Mouse (Mus musculus) thymus, postnatal 0 days (tissue): ENCODE measurements around the gene Ccdc148. TPM values are rescaled to one million over a fixed set of nuclear protein-coding genes. Genes with fewer than 3 reads are reported as not detected.

Source experiments
- DNase-seq: peaks from one replicate; pipeline ENCODE4 v3.0.0-alpha.2; 2015; ENCODE audit warnings: low spot score
- polyA plus RNA-seq: library from polyadenylated mRNA; unstranded; fragments of >200 nt; fragmentation: Nextera tagmentation; extraction: Ambion mirVana; gene quantifications from 2 replicates; pipeline ENCODE4 v1.2.1, GENCODE M21; 2015

Gene Ccdc148
- polyA plus RNA-seq, 1 experiment from 2014 or later = 0.68 TPM

DNA sequence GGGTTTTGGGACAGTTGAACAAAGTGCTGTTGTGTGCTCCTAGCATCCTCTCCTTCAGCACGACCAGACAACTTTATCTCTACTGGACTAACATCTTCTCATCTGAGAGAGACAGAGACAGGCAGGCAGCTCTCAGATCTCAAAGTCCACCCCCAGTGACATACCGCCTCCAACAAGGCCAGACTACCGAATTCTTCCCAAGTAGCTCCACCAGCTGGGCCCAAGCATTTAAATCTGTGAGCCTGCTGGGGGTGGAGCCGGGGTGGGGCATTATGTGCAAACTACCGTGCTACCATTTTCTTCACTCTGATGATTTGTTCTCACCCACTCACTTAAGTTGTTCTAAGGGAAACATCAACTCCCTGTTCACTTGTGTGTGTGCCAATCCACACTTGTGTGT, 19.0 kb upstream of the Ccdc148 start:
- DNase-seq = no peak

DNA sequence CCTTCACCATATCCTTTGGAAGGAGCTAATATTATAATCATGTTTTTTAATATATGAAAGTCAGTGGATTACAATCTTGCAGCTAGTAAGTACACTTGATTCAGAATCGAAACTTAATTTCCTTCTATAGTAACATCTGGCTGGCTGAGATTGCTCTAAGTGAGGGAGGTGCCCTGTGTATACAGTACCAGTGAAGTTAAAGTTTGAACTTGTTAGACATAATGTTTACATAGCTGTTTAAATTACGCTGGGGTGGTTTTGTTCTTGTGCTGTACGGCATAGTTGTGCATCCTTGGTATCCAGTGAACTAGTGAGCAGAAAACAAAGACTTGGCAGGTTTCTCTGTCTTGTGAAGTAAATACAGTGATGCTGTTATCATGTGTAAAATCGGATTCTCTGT, 18.5 kb upstream of the Ccdc148 start:
- DNase-seq = no peak

DNA sequence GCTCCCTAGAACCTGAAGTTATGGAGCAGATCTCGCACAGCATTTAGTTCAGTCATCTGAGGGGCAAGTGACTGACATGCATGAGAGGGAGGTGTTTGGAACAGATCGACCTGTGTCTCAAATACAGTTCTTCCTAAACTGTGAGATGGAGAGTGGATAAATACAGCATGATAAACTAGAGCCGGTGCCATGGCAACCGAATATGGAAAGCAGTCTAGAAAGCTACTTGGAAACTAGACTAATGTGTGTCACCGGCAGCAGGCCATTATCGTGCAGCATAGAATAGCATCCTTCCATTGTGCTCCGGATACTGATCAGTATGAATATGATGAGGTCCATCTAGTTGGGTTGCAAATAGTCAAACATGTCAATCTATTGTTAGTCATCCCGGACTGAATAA, 17.7 kb upstream of the Ccdc148 start:
- DNase-seq = no peak

DNA sequence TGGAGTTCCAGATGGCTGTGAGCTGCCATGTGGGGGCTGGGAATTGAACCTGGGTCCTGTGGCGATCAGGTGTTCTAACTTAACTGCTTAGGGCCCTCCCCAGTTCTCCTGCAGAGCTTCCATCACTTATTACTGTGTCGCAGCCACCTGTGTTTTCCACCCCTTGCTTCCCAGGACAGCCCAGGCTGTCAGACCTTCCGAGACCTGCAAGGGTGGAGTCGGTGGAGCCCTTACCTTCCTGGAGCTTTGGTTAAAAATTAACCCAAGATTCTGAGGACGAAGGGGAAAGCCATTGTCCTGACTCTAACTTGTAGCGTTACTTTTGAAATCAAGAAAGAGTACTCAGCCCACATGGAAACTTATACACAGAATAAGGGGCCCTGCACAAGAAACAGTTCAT, 15.4 kb upstream of the Ccdc148 start:
- no peak for DNase-seq

DNA sequence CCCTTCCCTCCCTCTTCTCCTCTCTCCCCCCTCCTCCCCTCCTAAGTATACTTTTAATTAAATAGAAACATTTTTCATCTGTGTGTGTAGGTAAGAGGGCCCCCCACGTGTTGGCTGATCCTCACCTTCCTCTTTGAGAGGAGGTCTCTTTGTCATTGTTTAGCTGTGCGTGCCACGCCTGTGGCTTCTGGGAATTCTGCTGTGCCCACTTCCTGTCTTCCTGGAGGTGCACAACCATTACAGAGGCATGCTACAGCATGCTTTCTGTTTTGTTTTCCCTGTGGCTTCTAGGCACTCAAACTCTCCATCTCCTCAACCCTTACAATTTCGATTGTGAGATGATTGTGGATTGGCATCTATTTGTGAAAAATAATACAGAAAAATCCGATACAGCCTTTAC, 11.1 kb upstream of the Ccdc148 start:
- DNase-seq = no peak

DNA sequence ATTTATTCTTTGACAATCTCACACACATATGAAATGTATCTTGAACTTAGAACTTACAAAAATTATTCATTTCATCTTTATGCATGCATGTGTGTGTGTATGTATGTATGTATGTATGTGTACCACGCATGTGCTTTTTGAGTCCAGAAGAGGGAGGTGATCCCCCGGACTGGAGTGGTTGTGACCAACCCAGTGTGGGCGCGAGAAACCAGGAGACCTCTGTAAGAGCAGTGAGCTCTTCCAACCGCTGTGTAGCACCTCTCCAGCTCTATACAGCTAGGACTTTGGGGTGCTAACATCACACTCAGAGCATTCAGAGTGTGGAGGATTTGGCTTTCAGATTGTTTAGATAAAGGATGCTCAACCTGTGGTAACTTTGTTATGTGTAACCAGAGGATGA, 10.1 kb upstream of the Ccdc148 start:
- no peak for DNase-seq

DNA sequence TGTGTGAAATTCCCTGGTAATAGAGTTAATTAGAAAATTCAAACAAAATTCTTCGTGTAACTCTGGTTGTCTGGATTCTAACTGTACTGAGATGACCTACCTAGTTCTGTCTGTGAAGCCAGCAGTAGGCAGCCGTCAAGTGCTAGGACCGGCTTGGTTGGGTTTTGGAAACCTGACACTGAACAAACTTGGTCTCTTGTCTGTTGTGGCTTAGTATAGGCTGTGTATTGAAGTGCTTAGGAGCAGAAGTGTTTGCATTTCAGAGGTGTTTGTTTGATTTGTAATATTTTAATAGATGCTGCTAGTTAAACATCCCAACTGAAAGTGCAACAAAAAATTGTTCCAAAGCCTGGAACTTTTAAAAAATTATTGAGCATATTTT, 9.7 kb upstream of the Ccdc148 start:
- DNase-seq = no peak

DNA sequence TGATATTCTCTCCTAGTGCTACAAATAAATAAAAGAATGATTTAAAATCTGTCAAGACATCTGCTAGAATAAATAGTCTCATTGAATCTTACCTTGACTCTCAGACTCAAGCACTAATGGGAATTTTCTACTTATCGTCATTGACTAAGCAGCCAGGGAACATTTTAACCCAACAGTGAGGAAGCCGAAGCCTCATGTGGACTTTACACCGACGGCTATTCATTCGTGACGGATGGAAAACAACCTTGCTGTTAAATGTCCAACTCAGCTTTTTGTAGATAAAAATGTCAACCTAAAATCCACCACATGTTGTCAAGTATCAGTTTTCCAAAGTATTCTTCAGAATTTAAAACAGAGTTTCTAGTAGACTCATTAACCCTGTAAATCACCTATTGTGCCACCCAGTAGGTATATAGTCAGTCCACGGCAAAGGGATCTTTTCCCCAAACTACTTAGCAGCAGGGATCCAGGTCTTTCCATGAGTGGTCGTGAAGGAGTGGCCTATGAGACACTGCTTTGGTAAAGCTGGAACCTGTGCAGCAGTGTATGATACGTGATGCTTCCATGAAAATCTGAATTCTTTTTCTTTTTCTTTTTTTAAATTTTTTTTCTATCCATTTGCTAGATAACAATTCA, 9.2 kb upstream of the Ccdc148 start:
- no peak for DNase-seq

DNA sequence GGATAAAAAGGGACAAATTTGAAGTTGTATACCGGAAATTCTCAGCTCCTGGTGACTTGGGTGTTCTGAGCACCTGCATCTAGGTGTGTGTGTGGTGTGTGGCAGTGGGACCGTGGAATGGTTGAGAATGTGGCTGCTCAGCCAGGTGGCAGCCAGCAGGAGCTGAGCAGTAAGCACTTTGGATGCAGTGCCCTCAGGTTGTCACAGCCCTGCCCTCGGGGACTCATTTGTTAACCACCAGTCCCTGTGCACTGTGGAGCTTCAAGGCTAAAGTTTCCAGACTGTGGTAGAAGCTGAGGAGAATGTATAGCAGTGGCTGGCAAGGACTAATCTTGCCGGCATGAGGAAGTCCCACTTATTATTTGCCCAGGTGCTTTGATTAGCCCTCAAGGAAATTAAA, 7.3 kb upstream of the Ccdc148 start:
- no peak for DNase-seq

DNA sequence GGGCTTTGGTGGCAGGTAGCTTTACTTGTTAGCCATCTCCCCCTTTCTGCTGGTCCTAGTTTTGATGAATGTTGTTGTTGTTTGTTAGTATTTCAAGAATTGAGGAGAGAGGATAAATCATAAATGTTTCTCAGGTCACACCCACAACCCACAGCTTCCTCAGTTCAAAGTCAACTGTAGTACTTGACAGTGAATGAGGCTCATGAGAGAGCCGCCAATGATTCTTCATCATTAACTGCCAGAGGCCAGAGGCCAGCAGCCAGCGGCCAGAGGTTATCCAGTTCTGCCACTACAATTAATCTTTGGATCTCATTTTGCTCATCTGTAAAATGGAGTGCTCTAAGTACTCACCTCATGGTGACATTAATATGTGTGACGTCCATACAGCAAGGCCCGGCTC, 6.5 kb upstream of the Ccdc148 start:
- DNase-seq = no peak

DNA sequence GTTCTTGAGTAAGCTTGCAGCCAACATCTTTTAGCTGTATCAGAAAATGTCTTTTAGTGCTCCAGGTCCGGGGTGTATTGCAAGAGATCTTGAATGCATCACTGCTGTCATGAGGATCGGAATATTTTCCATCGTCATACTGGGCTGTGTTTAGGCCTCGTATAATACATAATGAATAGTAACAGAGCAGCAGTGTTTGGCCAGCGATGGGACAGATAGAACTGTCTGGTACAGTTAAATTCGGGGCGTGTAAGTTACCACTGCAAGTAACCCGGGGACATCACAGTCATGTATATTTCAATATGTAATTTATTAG, 1.8 kb upstream of the Ccdc148 start:
- DNase-seq = no peak

DNA sequence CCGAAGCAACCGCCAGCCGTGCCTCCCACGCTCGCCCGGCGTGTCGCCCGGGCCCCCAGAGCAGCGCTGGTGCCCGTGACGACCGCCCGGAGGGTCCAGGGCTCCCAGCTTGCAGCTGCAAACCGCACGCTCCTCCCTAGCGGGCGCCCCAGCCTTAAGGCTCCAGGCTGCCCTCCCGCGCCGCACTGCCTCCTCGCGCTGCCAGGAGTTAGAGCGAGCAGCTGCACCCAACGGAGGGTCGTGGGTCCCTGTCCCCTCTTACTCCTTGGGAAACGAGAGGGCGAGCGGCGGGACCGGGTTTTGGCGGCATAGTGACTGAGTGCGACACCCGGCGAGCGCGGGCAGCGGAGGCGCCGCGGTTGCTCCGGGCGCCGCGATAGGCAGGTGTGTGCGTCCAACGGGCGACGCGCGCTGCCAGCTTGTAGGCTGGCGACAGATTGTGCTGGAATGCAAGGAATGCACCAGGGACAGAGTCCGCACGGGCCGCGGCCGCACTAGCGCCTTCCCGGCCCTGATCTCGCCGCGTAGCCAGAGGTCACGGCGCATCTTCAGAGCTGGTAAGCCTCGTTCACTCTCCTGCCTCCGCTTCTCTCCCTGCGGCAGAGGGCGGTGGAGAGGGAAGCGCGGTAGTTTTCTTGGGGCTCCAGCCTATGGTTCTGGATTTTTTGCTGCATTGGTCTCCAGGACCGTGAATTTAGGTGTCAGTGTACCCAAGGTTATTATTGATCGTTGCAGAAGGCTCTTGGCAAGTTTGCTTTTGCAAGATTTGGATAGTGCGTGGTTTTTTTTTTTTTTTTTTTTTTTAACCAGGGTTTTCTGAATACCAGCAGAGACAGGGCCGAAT, 1.2 kb upstream of the Ccdc148 start:
- peak; percentile 62 for DNase-seq

DNA sequence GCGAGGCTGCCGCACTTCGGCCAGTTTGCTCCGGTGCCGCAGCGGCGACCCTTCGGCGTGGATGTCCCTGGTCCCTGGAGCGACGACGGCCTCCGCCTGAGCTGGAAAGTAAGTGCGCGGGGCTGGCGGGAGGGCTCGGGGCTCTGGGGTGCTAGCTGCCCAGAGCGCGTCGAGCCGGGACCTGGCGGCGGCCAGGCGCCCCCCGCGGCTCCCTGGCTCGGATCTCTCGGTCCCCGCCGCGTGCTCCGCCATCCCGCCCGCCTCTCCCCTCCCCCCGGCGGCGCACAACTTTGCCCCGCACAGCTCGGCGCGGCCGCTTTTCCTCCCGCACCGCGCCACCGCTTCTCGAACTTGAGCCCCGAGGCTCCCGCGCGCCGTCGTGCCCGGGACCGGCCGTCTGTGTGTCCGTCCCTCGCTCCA, 548 bp upstream of the Ccdc148 start:
- no peak for DNase-seq

DNA sequence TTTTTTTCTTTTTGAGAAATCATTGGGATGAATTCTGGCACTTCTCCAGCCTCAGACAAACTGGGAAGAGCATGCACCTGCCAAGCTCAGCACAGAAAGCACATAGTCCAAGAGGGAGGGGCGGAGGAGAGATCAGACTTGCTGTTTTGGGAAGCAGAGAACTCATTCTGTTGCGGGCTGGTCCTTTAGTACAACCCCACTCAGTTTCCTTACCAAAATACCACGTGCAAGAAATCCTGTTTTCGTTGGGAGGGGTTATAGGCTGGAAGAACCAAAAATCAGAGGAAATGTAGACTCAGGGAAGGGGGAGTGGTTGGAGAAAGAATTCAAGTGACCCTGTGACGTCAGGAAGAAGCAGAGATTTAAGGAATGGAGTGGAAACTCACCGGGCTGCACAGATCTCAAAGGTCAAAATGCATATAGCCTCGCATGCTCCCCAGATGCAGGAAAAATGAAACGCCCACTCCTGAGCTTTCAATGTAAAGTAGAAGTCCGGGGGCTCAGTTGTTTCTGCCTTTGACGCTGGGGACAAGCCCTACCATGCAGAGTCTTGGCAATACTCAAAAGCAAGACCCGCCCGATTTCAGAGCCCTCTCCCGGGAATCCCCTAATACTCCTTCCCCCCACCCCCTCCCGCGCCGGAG, 400 bp downstream of the Ccdc148 start:
- no peak for DNase-seq

DNA sequence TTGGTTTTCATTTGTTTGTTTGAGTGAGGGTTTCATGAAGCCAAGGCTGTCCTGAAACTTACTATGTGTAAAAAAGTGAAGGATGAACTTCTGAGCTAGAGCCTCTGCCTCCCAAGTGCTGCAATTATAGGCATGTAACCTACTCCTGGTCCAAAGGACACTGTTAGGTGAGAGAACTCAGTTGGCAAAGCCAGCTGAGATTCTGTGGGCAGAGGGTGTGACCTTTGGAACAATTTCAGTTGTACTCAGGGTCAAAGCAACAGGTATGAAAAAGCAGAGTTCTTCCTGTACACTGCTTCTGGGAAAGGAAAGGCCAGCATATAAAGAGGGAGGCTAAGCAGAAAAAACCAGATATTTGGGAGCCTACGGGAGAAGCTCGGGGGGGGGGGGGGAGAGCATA, 2.4 kb downstream of the Ccdc148 start:
- DNase-seq = no peak

DNA sequence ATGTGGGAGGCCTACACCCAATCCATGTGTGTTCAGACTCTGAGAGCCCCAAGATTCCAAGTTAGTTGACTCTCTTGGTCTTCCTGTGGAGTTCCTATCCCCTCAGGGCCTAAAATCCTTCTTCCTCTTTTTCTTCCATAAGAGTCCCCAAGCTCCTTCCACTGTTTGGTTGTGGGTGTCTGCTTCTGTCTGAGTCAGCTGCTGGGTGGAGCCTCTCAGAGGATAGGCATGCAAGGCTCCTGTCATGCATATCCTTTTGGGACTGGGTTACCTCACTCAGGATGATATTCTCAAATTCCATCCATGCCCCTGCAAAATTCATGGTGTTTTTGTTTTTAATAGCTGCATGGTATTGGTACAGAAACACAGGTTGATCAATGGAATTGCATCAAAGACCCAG, 5.1 kb downstream of the Ccdc148 start:
- DNase-seq = no peak

DNA sequence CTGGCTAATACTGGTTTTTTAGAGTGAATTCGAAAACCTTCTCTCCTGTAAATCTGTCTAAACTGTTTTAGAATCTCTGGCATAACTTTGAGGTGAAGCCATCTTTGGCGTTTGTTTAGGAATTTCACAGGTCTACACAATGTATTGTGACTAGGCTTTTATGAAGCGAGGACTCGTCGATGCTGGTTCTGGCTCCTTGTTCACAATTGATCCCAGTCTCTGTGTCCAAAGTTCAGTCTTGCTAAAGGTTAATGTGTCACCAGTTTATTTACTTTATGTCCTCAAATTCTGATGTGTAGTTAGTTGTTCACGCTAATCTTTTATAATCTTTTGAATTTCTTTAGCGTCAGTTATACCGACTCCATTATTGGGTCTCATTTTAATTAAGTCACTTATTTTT, 29.4 kb downstream of the Ccdc148 start:
- DNase-seq = no peak

DNA sequence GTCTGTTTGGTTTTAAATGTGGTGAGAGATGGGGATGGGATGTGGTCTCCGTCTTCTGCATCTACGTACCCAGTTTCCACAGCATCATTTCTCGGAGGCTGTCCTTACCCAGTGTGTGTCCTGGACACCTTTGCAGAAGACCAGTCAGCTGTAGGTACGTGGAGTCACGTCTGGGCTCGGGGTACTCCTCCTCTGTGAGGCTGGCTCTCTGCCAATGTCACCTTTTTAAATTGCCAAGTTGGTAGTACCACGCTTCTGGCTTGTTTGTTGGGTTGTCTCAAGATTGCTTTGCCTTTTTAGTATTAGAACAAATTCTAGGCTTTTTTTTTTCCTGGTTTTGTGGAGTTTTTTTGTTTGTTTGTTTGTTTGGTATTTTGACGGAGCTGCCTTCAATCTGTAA, 30.7 kb downstream of the Ccdc148 start:
- DNase-seq = no peak

DNA sequence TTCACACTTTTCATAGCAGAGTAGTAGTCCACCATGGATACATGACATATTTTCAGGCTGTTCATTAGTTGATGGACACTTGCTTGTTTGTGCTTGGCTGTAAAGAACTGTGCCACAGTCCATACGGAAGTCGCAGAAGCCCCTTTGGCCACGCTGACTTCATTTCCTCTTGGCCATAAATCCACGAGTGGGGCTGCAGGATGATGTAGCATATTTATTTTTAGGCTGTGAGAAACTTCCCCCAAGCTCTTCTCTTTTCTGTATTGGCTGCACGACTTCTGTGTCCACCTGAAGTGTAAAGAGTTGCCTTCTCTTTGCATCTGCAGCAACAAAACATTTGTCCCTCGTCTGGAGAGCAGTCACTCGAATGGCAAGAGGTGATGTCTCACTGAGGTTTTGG, 31.5 kb downstream of the Ccdc148 start:
- no peak for DNase-seq

DNA sequence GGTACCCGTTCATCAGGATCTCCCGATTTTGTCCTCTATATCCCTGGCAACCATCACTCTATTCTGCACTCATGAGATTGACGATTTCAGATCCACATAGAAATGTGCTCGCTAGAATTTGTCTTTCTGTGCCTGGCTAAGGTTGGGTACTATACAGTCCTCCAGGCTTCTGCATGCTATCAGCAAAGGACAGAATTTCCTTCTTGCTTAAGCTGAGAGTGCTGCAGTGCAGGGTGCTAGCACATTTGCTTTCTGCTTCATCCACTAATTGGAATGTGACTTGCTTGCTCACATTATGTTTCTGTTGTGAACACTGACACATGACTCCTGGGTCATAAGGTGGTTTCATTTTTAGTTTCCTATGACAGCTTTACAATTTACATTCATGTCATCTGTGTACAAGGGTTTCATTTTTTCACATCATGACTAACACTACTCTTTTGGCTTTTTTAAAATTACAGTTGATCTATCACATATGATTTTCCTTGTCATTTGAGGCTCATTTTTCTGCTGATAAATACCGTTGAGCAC, 104.8 kb downstream of the Ccdc148 start:
- no peak for DNase-seq

DNA sequence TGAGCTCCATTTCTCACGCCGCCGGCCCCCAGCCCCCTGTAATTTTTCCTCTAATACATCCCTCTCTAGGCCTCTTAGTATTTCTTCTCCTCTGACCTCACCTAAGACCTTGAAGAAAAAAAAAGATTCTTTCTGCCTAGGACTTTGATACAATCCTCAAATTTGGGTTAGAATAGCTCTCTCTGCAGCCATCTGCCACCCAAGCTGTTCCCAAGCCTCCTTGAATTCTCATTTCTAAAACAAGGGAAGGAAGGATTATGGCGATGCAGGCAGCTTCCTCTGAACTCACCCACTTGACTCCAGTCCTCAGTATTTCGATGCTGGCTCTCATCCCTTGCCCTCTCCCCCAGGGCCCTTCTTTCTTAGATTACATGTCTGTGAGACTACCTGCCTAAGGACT, 106.1 kb downstream of the Ccdc148 start:
- no peak for DNase-seq

DNA sequence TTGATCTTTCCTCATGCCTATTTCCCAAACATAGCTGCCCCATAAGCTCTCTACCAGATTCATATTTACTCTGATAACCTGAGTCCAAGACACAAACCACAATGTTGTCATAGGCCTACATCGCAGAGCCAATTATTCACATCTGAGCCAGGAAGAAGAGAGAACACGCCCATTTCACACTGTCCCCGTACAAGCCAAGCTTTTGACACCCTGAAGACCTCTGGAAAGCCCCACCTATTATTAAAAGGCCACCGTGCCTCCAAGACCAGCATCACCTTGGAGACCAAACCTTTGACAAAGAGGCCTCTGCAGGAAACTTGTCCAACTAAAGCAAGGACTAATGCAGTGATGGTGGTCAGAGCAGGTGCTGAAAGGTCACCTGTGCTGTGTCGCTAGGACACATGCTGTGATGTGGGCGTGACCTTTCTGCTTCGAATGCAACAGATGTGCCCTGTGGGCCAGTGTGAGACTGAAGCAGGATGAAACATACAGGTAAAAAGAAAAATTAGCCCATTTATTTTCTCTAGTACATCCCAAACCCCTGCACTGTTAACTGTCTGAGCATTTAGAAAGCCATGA, 106.9 kb downstream of the Ccdc148 start:
- DNase-seq = no peak
